Mouse (Mus musculus) MN1 (cell line): ENCODE data around the gene Ltbr.
"Not testable (repeated sequence)": the region's sequence is repeated elsewhere in the genome, so short reads cannot be mapped to it uniquely, and the experiment has no call there.

ENCODE experiments used
- DNase-seq: peaks from one replicate; pipeline ENCODE4 v3.0.0-alpha.2; 2016; ENCODE audit warnings: low spot score

Ltbr gene

GRCm38 (mm10) chr6:125312171-125312570 lies 1.5 kb downstream of the Ltbr start:
- no peak for DNase-seq

DNA sequence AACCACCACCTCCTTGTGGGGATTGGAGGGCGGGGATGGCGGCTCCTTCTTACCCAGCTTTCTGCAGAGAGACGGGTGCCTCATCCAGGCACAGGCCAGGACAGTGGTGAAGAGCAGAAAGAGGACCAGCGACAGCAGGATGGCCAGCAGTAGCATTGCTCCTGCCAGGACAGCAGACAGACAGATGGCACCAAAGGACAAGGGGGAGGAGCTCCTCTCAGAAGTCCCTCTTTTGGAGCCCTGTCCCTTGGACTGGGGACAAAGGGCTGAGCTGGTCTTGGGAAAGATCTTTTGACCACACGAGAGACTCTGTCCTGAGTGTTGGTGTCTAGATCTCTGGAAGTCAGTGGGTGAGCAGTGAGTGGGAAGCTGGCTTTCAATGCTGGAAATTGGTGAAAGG lies 4.3 kb downstream of the Ltbr start:
- no peak for DNase-seq

DNA sequence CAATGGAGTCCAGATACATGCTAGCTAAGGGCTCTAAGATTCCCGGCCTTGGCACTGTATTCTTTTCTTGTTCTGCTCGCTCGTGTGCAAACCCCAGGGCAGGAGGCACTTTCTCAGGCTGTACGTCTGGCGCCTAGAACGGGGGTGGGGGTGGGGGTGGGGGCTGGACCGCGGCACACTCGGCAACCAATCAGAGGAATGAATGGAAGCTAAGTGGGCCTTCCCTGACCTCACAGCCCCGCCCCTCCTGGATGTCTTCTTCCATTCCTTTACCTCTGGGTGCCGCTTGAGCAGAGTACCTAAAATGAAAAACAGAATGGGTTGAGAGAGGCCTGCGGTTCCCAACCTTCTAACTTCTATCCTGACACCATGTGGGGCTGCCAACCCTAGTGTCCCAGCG lies 4.8 kb downstream of the Ltbr start:
- no peak for DNase-seq

DNA sequence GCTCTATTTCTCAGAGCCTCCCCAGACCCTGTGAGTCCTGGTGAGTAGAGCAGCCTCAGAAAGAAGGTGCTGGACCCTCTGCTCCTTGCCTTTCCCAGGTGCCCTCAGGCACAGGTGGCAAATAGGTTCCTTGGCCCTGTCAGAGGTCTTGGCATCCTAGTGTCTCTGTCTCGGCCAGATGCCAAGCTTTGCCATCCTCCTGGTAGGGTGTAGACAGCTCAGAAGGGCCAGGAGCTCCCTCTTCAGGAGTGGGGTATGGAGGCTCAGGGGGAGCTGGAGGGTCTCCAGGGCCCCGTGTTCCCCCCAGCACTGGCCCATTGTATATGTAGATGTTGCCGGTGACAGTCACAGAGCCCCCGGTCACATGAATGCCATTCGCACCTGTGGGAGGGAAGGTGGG lies 6.6 kb downstream of the Ltbr start:
- no peak for DNase-seq

GRCm38 (mm10) chr6:125305465-125305864 lies 8.2 kb downstream of the Ltbr start:
- DNase-seq = no peak

DNA sequence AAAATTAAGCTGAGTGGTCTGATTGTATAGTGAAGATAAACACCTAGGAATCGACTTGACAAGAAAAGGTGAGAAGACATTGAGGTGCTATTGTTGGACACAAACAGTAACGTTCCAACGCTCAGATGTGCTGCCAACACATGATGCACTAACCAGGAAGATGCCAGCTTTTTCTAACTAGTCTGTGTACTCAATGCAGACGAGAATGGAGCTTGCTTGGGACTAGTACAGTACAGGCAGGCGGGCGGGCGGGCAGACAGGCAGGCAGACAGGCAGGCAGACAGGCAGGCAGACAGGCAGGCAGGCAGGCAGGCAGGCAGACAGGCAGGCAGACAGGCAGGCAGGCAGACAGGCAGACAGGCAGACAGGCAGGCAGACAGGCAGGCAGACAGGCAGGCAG lies 9.3 kb downstream of the Ltbr start:
- not testable (repeated sequence) for DNase-seq

DNA sequence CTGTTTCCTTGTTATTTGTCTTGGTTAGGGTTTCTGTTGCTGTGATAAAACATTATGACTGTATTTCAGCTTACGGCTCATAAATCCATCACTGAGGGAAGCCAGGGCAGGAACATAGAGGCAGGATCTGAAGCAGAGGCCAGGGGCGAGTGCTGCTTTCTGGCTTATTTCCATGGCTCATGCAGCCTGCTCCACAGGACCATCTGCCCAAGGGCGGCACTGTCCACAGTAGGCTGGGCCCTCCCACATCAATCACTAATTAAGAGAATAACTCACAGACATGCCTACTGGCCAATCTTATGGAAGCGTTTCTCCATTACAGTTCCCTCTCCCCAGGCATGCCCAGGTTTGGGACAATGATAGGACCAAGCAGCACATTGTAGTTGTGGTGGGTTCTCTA lies 10.4 kb downstream of the Ltbr start:
- DNase-seq = peak; percentile 69

DNA sequence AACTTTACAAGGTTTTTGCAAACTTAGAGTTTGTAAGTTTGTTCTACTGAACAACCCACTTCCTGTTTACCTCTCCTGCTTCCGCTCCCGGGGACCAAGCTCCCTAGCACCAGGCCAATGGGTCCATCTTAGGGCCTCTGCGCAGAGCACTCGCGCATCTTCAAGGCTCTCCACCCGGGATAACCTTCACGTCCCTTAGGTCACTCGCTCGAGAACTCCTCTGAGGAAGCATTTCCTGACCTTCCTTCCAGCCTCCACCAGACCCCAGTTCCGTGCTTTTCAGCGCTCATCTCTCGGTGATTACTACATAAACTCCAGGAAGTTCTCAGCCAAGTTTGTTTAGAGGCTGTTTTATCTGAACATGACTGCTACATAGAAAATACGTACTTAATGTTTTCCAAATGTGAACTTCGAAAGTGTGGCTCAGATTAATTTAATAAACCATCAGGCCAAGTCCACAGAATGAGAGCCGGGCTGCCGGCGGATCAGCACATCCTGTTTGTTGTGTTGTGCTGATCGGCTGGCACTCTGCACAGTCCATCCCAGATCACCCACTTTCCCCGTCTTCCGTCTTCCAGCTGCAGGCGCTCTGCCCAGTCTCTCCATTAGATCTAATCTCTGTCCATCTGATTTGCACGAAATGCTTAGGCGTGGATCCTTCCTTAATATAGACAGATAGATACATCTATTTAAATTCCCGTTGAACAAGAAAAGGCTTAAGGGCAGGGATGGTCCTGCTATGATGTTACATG lies 11.3 kb downstream of the Ltbr start:
- DNase-seq = peak; percentile 61

- no peak for DNase-seq
Observed at GRCm38 (mm10) chr6:125300982-125301381, 12.7 kb downstream of the Ltbr start.

DNA sequence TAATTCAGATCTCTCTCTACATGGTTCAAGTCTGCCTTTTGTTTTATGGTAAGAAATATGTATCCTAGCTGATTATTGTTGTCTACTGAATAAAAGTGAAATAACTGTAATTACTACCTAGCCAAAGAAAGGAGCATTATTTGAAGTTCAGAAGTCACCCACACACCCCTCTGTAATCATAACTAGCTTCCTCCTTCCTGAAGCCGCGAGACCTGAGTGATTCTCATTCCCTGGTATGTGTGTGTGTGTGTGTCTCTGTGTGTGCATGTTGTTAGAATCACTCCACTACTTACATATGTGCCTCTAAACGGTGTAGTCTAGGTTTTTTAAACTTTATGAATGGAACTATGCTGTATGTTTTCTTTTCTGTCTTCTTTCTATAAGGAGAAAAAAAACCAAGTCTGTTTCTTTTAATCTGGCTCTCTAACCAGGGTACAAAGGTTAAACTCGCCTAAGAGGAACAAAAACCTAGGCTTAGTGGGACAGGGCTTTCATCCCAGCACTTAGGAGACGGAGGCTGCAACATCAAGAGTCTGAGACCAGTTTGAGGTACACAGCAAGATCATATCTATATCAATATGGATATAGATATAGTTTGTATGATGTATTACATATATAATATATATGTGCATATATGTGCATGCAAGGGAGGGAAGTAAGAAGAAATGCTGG lies 16.4 kb downstream of the Ltbr start:
- DNase-seq = no peak

- no peak for DNase-seq
Observed at GRCm38 (mm10) chr6:125294049-125294448, 19.6 kb downstream of the Ltbr start.

DNA sequence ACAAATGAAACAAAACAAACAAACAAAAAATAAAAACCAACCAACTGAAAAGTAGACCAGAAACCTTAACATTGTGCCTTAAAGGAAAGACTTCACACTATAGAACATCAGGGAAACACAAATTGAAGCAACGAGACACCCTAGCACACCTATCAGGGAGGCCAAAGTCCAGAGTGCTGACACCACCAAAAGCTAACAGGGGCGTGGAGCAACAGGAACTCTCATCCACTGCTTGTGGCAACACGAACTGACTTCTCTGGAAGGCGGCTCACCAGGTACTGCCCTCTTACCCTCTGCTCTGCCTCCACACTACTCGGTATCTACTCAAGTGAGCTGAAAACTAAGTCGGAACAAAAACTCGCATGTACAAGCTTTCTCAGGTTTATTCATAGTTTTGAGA lies 21.4 kb downstream of the Ltbr start:
- DNase-seq = no peak

- no peak for DNase-seq
Observed at GRCm38 (mm10) chr6:125291329-125291728, 22.4 kb downstream of the Ltbr start.

DNA sequence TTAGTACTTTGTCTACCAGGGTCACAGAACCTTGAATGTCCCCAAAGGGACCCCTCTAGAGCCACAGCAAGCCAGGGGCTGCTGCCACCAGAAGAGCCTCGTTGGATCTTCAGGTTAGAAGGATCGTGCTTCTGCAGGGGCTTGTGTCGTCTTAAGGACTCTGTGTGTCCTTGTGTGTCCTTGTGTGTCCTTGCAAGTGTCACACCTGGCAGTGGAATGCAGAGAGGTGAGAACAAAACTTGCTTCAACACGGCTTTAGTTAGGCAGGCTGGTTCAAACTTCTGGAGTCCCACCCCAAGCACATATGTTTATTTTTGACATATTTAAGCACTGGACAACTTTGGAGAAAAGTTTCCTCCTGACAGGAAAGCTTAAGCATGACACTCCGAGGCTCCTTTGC lies 25.0 kb downstream of the Ltbr start:
- DNase-seq = no peak

DNA sequence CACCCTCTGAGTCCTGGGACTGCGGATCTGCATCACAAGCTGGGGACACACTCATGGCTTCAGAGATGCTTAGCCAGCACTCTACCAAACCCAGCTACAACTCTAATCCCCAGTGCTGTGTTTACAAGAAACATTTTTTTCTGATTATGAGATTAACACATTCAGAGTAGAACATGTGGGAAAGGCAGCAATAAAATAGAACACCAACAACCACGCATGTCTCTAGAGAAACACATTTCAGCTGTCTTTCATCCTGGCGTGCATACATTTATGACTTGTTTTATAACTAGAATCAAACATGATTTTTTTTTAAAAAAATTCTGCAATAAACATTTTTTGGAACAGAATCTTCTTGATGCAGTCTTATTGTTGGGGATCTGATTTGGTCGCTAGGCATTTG lies 26.7 kb downstream of the Ltbr start:
- no peak for DNase-seq

DNA sequence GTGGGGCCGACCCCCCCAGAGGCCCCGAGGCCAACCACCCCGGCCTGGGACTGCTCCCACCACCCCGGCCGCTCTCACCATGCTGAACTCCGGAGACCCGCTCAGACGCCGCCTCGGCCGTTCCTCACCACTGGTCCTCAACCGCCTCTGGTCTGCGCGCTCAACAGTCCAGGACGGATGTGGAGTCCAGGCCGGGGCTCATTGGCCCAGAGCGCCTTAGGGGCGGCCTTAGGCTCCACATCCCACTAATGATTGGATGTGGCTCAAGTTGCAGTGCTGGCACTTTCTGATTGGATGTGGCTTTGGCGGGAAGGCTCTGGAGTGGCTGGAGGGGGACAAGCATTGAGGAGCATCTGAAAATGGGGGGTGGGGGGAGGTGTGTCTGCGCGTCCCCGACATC lies 27.8 kb downstream of the Ltbr start, which contains the start of gene Tuba3a:
TSS of gene Tuba3a (minus strand) at position 153 of the 400 bp plus-strand sequence.
- no peak for DNase-seq

- DNase-seq = no peak
Observed at GRCm38 (mm10) chr6:125284751-125285150, 28.9 kb downstream of the Ltbr start.

DNA sequence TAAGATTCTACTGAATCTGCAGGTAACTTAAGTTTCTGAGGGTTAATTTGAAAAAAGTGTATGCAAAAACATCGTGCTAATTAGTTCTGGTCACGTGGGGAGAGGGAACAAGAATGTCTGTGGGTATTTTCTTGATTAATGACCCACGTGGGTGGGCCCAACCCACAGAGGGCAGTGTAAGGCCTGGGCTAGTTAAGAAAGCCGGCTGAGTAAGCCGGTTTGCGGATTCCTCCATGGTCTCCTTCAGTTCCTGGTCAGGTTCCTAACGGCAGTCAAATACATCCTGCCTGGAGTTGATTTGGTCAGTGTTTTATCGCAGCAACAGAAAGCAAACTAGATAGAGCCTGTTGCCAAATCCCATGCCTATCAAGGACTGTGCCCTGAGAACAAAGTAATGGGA lies 29.4 kb downstream of the Ltbr start:
- DNase-seq = no peak

DNA sequence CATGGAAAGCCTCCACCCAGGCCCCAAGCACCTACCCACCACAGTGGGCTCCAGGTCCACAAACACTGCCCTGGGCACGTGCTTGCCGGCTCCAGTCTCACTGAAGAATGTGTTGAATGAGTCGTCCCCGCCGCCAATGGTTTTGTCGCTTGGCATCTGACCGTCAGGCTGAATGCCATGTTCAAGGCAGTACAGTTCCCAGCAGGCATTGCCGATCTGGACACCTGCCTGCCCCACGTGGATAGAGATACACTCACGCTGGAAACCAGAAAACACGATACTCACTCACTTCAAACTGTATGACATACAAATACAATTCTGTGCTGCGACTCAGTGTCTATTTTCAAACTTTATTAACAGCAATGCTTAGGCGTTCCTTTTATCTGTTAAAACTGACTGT lies 31.0 kb downstream of the Ltbr start:
- not testable (repeated sequence) for DNase-seq

DNA sequence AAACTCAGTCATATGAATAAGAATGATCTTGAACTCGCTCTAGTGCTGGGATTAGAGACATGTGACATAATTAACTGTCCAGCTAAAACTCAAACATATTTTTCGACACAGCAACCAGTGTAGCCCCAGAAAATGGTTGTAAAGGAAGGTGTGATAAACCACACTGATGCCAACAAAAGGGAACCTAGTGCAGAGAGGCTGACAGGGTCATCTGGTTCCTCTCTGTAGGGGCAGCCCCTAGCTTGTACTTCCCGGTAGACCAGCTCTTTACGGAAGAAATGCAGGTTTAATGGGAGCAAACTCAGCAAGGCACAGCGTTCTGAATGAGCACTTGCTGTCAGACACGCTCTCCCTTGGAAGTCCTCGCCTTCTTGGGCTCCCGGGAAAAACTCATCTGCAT lies 34.0 kb downstream of the Ltbr start:
- no peak for DNase-seq

DNA sequence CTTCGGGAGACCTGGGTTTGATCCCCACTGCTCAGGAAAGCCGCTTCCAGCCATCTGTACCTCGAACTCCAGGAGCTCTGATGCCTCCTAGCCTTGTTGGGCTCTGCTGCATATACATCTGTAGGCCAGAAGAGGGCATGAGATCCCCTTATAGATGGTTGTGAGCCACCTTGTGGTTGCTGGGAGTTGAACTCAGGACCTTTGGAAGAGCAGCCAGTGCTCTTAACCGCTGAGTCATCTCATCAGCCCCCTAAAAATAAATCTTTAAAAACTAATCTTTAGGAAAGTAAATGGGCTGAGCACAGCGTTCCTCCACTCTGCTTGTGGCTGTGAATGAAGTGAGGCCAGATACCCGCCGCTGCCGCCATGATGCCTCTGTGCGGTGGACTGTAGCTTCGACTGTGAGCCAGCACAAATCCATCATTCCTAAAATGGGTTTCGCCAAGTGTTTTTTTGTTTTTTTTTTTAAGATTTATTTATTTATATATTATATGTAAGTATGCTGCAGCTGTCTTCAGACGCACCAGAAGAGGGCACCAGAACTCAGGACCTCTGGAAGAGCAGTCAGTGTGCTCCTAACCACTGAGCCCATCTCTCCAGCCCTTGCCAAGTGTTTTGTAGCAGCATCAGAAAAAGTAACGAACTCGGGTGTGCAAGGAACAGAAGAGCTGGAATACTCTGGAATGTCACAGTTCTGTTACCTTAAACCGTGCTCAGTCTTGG lies 38.7 kb downstream of the Ltbr start:
- DNase-seq = peak; percentile 59

GRCm38 (mm10) chr6:125272228-125272785 lies 41.4 kb downstream of the Ltbr start:
- DNase-seq = no peak
